Mouse (Mus musculus) brain, embryonic 14.5 days (tissue): Measurements from ENCODE around the gene Ascc2.

Source experiments
- CTCF ChIP-seq: fragments of 200-500 bp; IDR thresholded peaks from 2 replicates; pipeline ENCODE4 v1.5.1; 2012; ENCODE audit warnings: inconsistent platforms, mild to moderate bottlenecking, moderate library complexity, borderline replicate concordance; ENCODE audit not compliant: insufficient read depth, insufficient read length; ENCODE audit errors: extremely low read depth
- POLR2A ChIP-seq: fragments of 200-500 bp; IDR thresholded peaks from 2 replicates; pipeline ENCODE4 v1.6.1; 2012; ENCODE audit warnings: mild to moderate bottlenecking, inconsistent platforms, borderline replicate concordance; ENCODE audit not compliant: poor library complexity, insufficient read depth, insufficient read length, severe bottlenecking; ENCODE audit errors: extremely low read depth

GRCm38 (mm10) chr11:4593849-4594607 is 43.5 kb upstream of the Ascc2 start:
- TF ChIP-seq CTCF (no peak), POLR2A (no peak)
